Mouse (Mus musculus) layer of hippocampus, adult 2 months (tissue): ENCODE measurements around the gene Orm2. TPM values are rescaled to one million over a fixed set of nuclear protein-coding genes. Genes with fewer than 3 reads are reported as not detected.
"Not testable (repeated sequence)": the region's sequence is repeated elsewhere in the genome, so short reads cannot be mapped to it uniquely, and the experiment has no call there.

ENCODE experiments used
- DNase-seq, 2 experiments: peaks; one replicate each; pipeline ENCODE4 v3.0.0; 2022; ENCODE audit warnings: low spot score in 2 of 2
- H3K27ac ChIP-seq: fragments of 200-600 bp; 2 replicates; pipeline ENCODE4 v1.8.1; 2022
- H3K4me3 ChIP-seq: fragments of 200-600 bp; 2 replicates; pipeline ENCODE4 v1.8.1; 2022; ENCODE audit warnings: mild to moderate bottlenecking
- CTCF ChIP-seq: fragments of 200-600 bp; conservative IDR thresholded peaks from 2 replicates; pipeline ENCODE4 v1.8.1; 2022; ENCODE audit warnings: antibody characterized with exemption, mild to moderate bottlenecking, moderate library complexity
- long read RNA-seq, 2 experiments: library from polyadenylated mRNA; stranded (forward); transcript quantifications; one replicate each; pipeline ENCODE4 v2.0.0; 2021; ENCODE audit warnings: borderline mapping rate in 2 of 2
- total RNA-seq, 2 experiments: library from RNA; stranded (reverse); gene quantifications; 2 replicates each; pipeline ENCODE4 v1.2.3; 2021

Gene Orm2
- total RNA-seq = not detected
- long read RNA-seq, experiment 1 = 0 reads
- long read RNA-seq, experiment 2 = 0 reads

DNA sequence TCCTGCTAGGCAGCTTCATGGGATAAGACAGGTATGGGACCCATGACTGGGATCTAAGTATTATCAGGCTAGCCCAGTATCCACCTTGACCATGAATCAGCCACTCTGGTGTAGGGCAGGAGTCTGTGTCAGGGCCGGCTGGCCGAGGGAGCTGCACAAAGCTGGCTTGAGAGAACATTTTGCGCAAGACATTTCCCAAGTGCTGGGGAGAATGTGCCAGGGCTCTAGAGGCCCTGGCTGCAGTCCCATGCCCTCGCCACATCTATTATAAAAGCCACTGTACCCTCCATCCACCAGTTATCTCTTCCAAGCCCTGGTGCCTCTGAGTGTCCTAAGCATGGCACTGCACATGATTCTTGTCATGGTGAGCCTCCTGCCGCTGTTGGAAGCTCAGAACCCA lies at the start of gene Orm2:
Gene Orm2 (plus strand): TSS at position 300 of the 400 bp plus-strand sequence.
- no peak within 1 kb of the TSS for H3K27ac ChIP-seq
- H3K4me3 ChIP-seq = no peak within 1 kb of the TSS
- DNase-seq = no peak
- no peak for TF ChIP-seq CTCF

- no peak for TF ChIP-seq CTCF
- Histone ChIP-seq H3K4me3 (no peak overlapping the region), H3K27ac (no peak overlapping the region)
- DNase-seq = no peak
Measured at GRCm38 (mm10) chr4:63314063-63314462, 48.2 kb upstream of the Orm2 start.

DNA sequence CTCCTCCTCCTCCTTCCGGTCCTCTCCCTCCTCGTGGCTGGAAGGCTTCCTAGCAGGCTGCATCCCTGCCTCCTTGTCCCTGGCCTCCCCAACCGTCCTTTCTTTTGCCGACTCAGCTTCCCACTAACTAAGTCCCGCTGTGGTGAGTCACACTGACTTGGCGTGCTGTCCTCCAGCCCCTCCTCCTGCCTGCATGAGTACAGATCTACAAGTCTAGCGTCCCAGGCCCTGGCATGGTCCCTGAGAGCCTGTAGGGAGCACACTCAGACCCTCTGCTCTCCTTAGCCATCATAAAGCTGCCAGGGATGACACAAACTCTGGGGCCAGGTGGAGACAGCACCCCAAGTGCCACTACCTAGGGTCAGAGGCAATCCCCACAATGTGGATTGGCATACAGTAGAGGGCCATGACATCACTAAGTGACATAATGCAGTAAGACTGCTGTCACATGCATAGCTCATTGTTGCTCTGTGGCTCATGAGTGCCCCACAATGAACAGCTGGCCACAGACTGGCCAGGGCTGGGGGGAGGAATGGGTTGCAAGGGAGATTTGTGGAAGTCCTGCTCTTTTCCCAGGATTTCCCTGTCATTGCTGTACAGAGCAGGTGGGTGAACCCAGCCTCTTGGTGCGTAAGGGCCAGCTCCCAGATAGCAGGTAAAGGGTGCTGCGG lies 46.0 kb upstream of the Orm2 start:
- Histone ChIP-seq H3K4me3 (no peak overlapping the region), H3K27ac (no peak overlapping the region)
- no peak for DNase-seq
- no peak for TF ChIP-seq CTCF

DNA sequence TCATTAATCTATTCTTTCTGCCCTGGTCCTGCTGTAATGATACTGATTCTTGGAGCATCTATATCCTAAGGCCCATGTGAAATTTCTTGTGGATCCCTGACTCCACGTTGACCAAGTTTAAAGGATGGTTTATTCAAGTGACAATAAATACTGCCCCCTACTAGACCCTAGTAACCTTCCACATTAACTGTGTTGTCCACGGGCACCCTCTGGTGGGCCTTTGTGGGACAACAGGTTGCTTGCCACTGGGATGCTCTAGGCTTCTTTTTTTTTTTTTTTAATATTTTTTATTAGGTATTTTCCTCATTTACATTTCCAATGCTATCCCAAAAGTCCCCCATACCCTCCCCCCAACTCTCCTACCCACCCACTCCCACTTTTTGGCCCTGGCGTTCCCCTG lies 42.7 kb upstream of the Orm2 start:
- peak in 1 of 2 experiments; percentile 69 for DNase-seq
- H3K4me3 ChIP-seq, H3K27ac ChIP-seq: not testable (repeated sequence)
- TF ChIP-seq CTCF = peak; percentile 84

- DNase-seq = no peak
- no peak overlapping the region for H3K4me3 ChIP-seq
- TF ChIP-seq CTCF = no peak
- H3K27ac ChIP-seq = no peak overlapping the region
Measured at GRCm38 (mm10) chr4:63323275-63323815, 38.9 kb upstream of the Orm2 start.

- no peak for DNase-seq
- H3K27ac ChIP-seq = no peak overlapping the region
- TF ChIP-seq CTCF = no peak
- no peak overlapping the region for H3K4me3 ChIP-seq
Measured at GRCm38 (mm10) chr4:63333403-63333802, 28.8 kb upstream of the Orm2 start.

DNA sequence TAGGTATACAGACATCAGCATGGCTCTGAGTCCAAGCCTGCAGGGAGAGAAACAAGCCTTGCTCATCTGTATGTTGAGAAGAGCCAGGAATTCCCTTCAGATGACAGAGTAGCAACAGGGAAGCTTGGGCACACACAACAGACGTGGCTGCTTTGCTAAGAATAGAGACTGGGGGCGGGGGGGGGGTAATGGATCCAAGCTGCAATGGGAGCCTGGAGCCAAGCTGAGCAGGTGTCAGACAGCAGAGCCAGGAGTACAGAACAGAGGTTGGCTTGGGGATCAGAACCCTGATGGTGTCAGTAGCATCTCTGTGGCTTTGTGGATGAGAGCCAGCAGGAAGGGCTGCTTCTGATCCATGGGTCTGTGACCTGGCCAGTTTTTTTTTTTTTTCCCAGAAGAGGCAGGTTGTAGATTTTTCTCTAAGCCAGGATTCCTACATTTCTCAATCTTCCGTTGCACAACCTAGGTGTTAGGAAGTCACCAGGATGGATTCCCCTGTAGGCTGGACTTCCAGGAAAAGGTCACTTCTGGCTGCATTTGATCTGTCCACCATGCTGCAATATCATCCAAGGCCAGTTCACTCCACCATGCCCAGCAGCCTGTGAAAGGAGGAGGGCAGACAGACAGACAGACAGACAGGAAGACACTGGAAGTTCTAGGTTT lies 23.7 kb upstream of the Orm2 start:
- H3K4me3 ChIP-seq = no peak overlapping the region
- TF ChIP-seq CTCF = no peak
- no peak overlapping the region for H3K27ac ChIP-seq
- DNase-seq = no peak

DNA sequence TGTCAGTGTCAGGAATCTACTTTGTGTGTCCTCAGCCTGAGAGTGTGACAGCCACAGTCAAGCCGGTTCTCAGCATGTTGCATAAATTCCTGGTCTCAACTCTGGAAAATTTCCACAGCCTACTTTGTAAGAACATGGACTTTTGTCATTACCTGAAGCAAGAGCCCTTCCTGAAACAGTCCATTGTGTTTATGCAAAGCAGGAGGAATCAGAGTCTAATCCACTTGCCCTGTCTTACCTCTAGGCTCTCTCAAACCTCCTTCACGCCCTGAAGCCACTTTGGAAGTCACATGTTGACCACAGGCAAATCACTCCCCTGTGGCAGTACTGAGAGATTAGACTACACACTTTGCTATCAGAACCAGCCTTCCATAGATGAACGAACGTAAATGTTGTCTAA lies 19.8 kb upstream of the Orm2 start:
- H3K4me3 ChIP-seq = no peak overlapping the region
- DNase-seq = no peak
- no peak for TF ChIP-seq CTCF
- no peak overlapping the region for H3K27ac ChIP-seq

DNA sequence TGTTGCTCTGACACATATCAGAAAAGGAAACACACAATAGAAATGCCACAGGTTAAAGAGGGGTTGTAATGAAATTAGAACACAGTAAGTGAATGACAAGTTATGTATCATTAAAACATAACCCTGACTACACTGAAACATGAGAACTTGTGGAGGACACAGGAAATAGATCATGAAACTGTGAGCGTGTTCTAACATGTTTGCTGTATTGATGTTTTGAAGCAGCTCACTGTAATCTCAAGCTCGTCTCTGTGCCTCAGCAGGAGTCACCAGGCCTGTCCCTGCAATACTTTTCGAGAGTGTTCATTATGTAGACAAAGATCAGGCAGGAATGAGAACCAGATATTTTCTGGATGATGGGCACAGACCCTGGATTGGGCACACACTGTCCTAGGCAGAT lies 18.6 kb upstream of the Orm2 start:
- DNase-seq = no peak
- Histone ChIP-seq H3K4me3 (no peak overlapping the region), H3K27ac (no peak overlapping the region)
- no peak for TF ChIP-seq CTCF

DNA sequence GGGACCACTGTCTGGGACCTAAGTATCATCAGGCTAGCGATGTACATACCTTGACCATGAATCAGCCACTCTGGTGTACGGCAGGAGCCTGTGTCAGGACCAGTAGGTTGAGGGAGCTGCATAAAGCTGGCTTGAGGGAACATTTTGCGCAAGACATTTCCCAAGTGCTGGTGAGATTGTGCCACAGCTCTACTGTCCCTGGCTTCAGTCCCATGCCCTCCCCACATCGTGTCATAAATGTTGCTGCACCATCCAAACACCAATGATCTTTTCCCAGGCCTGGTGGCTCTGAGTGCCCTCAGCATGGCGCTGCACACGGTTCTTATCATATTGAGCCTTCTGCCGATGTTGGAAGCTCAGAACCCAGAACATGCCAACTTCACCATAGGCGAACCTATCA lies 18.0 kb upstream of the Orm2 start, which contains the start of gene Orm1:
Gene Orm1 (plus strand): TSS at position 266 of the 400 bp plus-strand sequence.
- Histone ChIP-seq H3K27ac (no peak within 1 kb of the TSS), H3K4me3 (no peak within 1 kb of the TSS)
- no peak for TF ChIP-seq CTCF
- no peak for DNase-seq

GRCm38 (mm10) chr4:63345261-63345660 lies 17.0 kb upstream of the Orm2 start:
- DNase-seq = no peak
- TF ChIP-seq CTCF = no peak
- Histone ChIP-seq H3K4me3 (no peak overlapping the region), H3K27ac (no peak overlapping the region)

DNA sequence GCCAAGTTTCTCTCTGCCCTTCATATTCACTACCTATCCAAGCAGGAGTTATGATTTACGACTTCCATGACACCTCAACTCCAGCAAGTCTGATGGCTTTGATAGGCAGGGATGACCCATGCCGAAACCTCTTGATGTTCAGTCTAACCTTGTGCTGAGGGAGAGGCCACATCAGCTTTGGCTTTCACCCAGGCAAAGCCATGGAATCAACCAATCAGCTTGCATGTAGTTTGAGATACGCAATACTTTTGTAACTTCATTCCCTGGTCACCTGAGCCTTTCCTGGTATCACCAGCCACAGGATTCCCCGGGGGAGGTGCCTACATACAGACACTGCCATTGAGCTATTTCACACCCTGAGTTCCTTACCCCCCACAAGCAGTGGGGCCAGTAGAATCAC lies 15.6 kb upstream of the Orm2 start:
- Histone ChIP-seq H3K27ac (no peak overlapping the region), H3K4me3 (no peak overlapping the region)
- TF ChIP-seq CTCF = no peak
- DNase-seq = no peak

GRCm38 (mm10) chr4:63348524-63348923 lies 13.7 kb upstream of the Orm2 start:
- no peak for DNase-seq
- Histone ChIP-seq H3K4me3 (no peak overlapping the region), H3K27ac (no peak overlapping the region)
- TF ChIP-seq CTCF = no peak
